ENCODE assay signal across 16 mouse cellular contexts in genomic region chr1:40873760-40874455, GRCm38 (mm10).
A peak's percentile ranks its signal among the peaks of the same experiment; 100 is the strongest.
DNase-seq lines count a peak whose midpoint lies in the region; ATAC-seq and TF ChIP-seq lines count a peak whose summit lies in the region.
"Had no signal": no experiment of that assay in that cellular context is flagged by ENCODE, and none has a peak within 500 bp of the region (broad histone marks: within the 10 kb centered on the region; RNA-seq: fewer than 3 reads in every experiment).

No protein-coding gene starts in this region.

- H3K4me3 ChIP-seq in forebrain, embryonic 14.5 days (ENCODE audit: low read depth, low read length): no peak overlapping the region
- H3K4me3 ChIP-seq in forebrain, embryonic 11.5 days (ENCODE audit: low read depth, low read length): no peak overlapping the region
- no peak overlapping the region for H3K4me3 ChIP-seq in hindbrain, postnatal 0 days (ENCODE audit: low read length)
- H3K4me3 ChIP-seq in hindbrain, embryonic 14.5 days (replicated peaks; ENCODE audit: low read length): no peak overlapping the region
- H3K4me3 ChIP-seq in intestine, embryonic 15.5 days (replicated peaks): no peak overlapping the region
- H3K4me3 ChIP-seq: embryonic facial prominence, embryonic 15.5 days; limb, embryonic 10.5 days; liver, embryonic 15.5 days; neural tube, embryonic 15.5 days had no signal

- H3K9ac ChIP-seq in forebrain, embryonic 14.5 days (ENCODE audit: low read length): no peak overlapping the region
- H3K9ac ChIP-seq in forebrain, embryonic 11.5 days (ENCODE audit: low read length): no peak overlapping the region
- no peak overlapping the region for H3K9ac ChIP-seq in hindbrain, postnatal 0 days (replicated peaks; ENCODE audit: low read length)
- H3K9ac ChIP-seq in hindbrain, embryonic 14.5 days: no peak overlapping the region
- no peak overlapping the region for H3K9ac ChIP-seq in intestine, embryonic 15.5 days
- H3K9ac ChIP-seq: embryonic facial prominence, embryonic 15.5 days; liver, embryonic 15.5 days; neural tube, embryonic 15.5 days had no signal

- H3K27ac ChIP-seq in forebrain, embryonic 14.5 days (ENCODE audit: low read depth, low read length): no peak overlapping the region
- H3K27ac ChIP-seq in forebrain, embryonic 11.5 days (ENCODE audit: low read depth, low read length): no peak overlapping the region
- H3K27ac ChIP-seq in hindbrain, postnatal 0 days: no peak overlapping the region
- no peak overlapping the region for H3K27ac ChIP-seq in hindbrain, embryonic 14.5 days
- H3K27ac ChIP-seq in intestine, embryonic 15.5 days: no peak overlapping the region
- H3K27ac ChIP-seq: embryonic facial prominence, embryonic 15.5 days; limb, embryonic 10.5 days; liver, embryonic 15.5 days; neural tube, embryonic 15.5 days had no signal

- no peak for TF ChIP-seq CTCF in hindbrain, postnatal 0 days (IDR thresholded peaks at IDR 0.05; ENCODE audit: low read depth)
- no peak for TF ChIP-seq CTCF in brain, embryonic 14.5 days (IDR thresholded peaks at IDR 0.05; ENCODE audit: borderline replicate concordance, extremely low read depth, insufficient read depth, insufficient read length)

- no peaks in the 10 kb centered on the region for H3K4me1 ChIP-seq in forebrain, embryonic 14.5 days (ENCODE audit: control insufficient read depth, insufficient read depth, low read length)
- H3K4me1 ChIP-seq in forebrain, embryonic 11.5 days (replicated peaks; ENCODE audit: control insufficient read depth, insufficient read depth, low read length): no peaks in the 10 kb centered on the region
- no peaks in the 10 kb centered on the region for H3K4me1 ChIP-seq in hindbrain, postnatal 0 days (ENCODE audit: insufficient read depth, low read length)
- no peaks in the 10 kb centered on the region for H3K4me1 ChIP-seq in hindbrain, embryonic 14.5 days (replicated peaks; ENCODE audit: control insufficient read depth, insufficient read depth, low read length)
- H3K4me1 ChIP-seq in intestine, embryonic 15.5 days (replicated peaks): 0 out of 2 replicates have a peak, but pooled peaks cover 4% of the 10 kb centered on the region
- H3K4me1 ChIP-seq: liver, embryonic 15.5 days; neural tube, embryonic 15.5 days had no signal

- no peak for TF ChIP-seq POLR2A in brain, embryonic 14.5 days (IDR thresholded peaks at IDR 0.05; ENCODE audit: borderline replicate concordance, extremely low read depth, insufficient read depth, insufficient read length, poor library complexity, severe bottlenecking)

- WGBS in forebrain, embryonic 14.5 days: 46% methylated on average over 10 of the region's 10 CpGs
- 71% methylated on average over 10 of the region's 10 CpGs for WGBS in forebrain, embryonic 11.5 days
- WGBS in hindbrain, postnatal 0 days: 47% methylated on average over 10 of the region's 10 CpGs
- WGBS in hindbrain, embryonic 14.5 days: 66% methylated on average over 10 of the region's 10 CpGs
- WGBS in intestine, embryonic 15.5 days: 41% methylated on average over 10 of the region's 10 CpGs

- H3K36me3 ChIP-seq in forebrain, embryonic 14.5 days (ENCODE audit: control insufficient read depth, insufficient read depth, low read length): no peaks in the 10 kb centered on the region
- no peaks in the 10 kb centered on the region for H3K36me3 ChIP-seq in forebrain, embryonic 11.5 days (ENCODE audit: control insufficient read depth, insufficient read depth, low read length)
- no peaks in the 10 kb centered on the region for H3K36me3 ChIP-seq in hindbrain, postnatal 0 days (ENCODE audit: insufficient read depth, low read length)
- H3K36me3 ChIP-seq in hindbrain, embryonic 14.5 days (replicated peaks; ENCODE audit: control insufficient read depth, insufficient read depth): no peaks in the 10 kb centered on the region
- no peaks in the 10 kb centered on the region for H3K36me3 ChIP-seq in intestine, embryonic 15.5 days
- H3K36me3 ChIP-seq: embryonic facial prominence, embryonic 15.5 days; limb, embryonic 10.5 days; liver, embryonic 15.5 days; neural tube, embryonic 15.5 days had no signal

- no peak for ATAC-seq in forebrain, embryonic 14.5 days
- ATAC-seq in forebrain, embryonic 11.5 days (replicated peaks; ENCODE audit: low FRiP score): no peak
- ATAC-seq in hindbrain, postnatal 0 days: no peak
- ATAC-seq in hindbrain, embryonic 14.5 days (ENCODE audit: low FRiP score): no peak
- peak; percentile 65; the same call in 1 of the 2 replicates for ATAC-seq in intestine, embryonic 15.5 days
- ATAC-seq: activated CD4-positive, CD25-positive, alpha-beta regulatory T cell, adult 4 months had no signal

- no peaks in the 10 kb centered on the region for H3K27me3 ChIP-seq in forebrain, embryonic 14.5 days (replicated peaks; ENCODE audit: control insufficient read depth, insufficient read depth, low read length)
- H3K27me3 ChIP-seq in forebrain, embryonic 11.5 days (ENCODE audit: control insufficient read depth, insufficient read depth, low read length): no peaks in the 10 kb centered on the region
- no peaks in the 10 kb centered on the region for H3K27me3 ChIP-seq in hindbrain, postnatal 0 days (ENCODE audit: insufficient read depth, low read length)
- no peaks in the 10 kb centered on the region for H3K27me3 ChIP-seq in hindbrain, embryonic 14.5 days (ENCODE audit: control insufficient read depth, insufficient read depth, low read length)
- H3K27me3 ChIP-seq in intestine, embryonic 15.5 days (replicated peaks): no peaks in the 10 kb centered on the region
- H3K27me3 ChIP-seq: embryonic facial prominence, embryonic 15.5 days; liver, embryonic 15.5 days; neural tube, embryonic 15.5 days had no signal

- DNase-seq in forebrain, embryonic 14.5 days (ENCODE audit: low spot score): peak; percentile 11
- no peak for DNase-seq in forebrain, embryonic 11.5 days (ENCODE audit: low spot score)
- no peak for DNase-seq in hindbrain, postnatal 0 days (ENCODE audit: low spot score)
- DNase-seq in hindbrain, embryonic 14.5 days (ENCODE audit: low spot score): no peak
- DNase-seq in brain, embryonic 14.5 days (ENCODE audit: low read depth): peak; percentile 28
- no peak for DNase-seq in frontal cortex, postnatal 14 days (ENCODE audit: low spot score in 2 of 2)
- DNase-seq in thymus, postnatal 4 days: no peak
- DNase-seq: cerebellum, adult 9-10 months; gastrocnemius, postnatal 36 days; kidney, adult 11 months had no signal

- H3K4me2 ChIP-seq in forebrain, embryonic 14.5 days (ENCODE audit: low read length): no peak overlapping the region
- H3K4me2 ChIP-seq in forebrain, embryonic 11.5 days (ENCODE audit: low read depth, low read length, severe bottlenecking): no peak overlapping the region
- peak overlapping the region; percentile 11; the same call in 1 of the 2 replicates for H3K4me2 ChIP-seq in hindbrain, postnatal 0 days (ENCODE audit: low read depth, low read length)
- H3K4me2 ChIP-seq in hindbrain, embryonic 14.5 days (replicated peaks): no peak overlapping the region
- peak overlapping the region; percentile 37; the same call in 1 of the 2 replicates for H3K4me2 ChIP-seq in intestine, embryonic 15.5 days (replicated peaks)
- H3K4me2 ChIP-seq: embryonic facial prominence, embryonic 15.5 days; liver, embryonic 15.5 days; neural tube, embryonic 15.5 days had no signal

- no peaks in the 10 kb centered on the region for H3K9me3 ChIP-seq in forebrain, embryonic 14.5 days (replicated peaks; ENCODE audit: control insufficient read depth, low read length)
- H3K9me3 ChIP-seq in forebrain, embryonic 11.5 days (ENCODE audit: control insufficient read depth, low read length): no peaks in the 10 kb centered on the region
- no peaks in the 10 kb centered on the region for H3K9me3 ChIP-seq in hindbrain, postnatal 0 days (ENCODE audit: low read length)
- no peaks in the 10 kb centered on the region for H3K9me3 ChIP-seq in hindbrain, embryonic 14.5 days (ENCODE audit: control insufficient read depth, low read length)
- H3K9me3 ChIP-seq in intestine, embryonic 15.5 days: no peaks in the 10 kb centered on the region
- H3K9me3 ChIP-seq: embryonic facial prominence, embryonic 15.5 days; limb, embryonic 10.5 days; liver, embryonic 15.5 days; neural tube, embryonic 15.5 days had no signal

Comparison
In these comparisons a context has a peak if more than half of its experiments do, and no peak if none do; other contexts are left out.
1. DNase-seq: peak in forebrain, embryonic 14.5 days (single experiment) and brain, embryonic 14.5 days (single experiment); none in forebrain, embryonic 11.5 days (single experiment), hindbrain, postnatal 0 days (single experiment), hindbrain, embryonic 14.5 days (single experiment), frontal cortex, postnatal 14 days (0 of 2) and thymus, postnatal 4 days (single experiment).
2. H3K4me2 ChIP-seq: peak in hindbrain, postnatal 0 days (single experiment) and intestine, embryonic 15.5 days (single experiment); none in forebrain, embryonic 14.5 days (single experiment), forebrain, embryonic 11.5 days (single experiment) and hindbrain, embryonic 14.5 days (single experiment).